Mouse (Mus musculus): ENCODE results near the gene Gstm6. TPM values are rescaled to one million over a fixed set of nuclear protein-coding genes. Genes with fewer than 3 reads are reported as not detected.

Gene Gstm6
- polyA plus RNA-seq, 1 experiment, result 1.8 TPM

DNA sequence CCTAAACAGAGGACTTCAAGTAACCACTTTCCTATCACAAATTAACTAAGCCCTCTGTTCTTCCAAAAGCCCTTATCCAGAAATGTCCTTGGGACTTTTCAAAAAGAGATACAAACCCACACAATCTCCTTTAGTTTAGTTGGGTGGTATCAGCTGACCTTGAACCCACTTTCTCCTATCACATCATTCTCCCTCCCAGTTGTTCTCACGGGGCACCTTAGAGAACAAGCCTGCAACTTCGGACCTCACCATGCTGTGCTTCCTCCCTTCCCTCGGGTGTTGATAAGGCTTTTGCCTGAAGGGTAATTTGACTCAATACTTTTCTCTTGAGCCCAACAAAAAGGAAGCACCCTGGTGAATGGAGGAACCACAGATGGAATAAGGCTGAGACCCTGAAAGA lies 7.7 kb downstream of the Gstm6 start:
- TF ChIP-seq CTCF (IDR thresholded peaks at IDR 0.05; ENCODE audit: control insufficient read depth, insufficient read depth, low read length) (no peak), POLR2A (IDR thresholded peaks at IDR 0.05; ENCODE audit: borderline replicate concordance, control insufficient read depth, low read depth, low read length) (no peak)
- H3K4me1 ChIP-seq (ENCODE audit: control insufficient read depth, insufficient read depth, low read length), result no peaks in the 10 kb centered on the region; the same call in 1 of the 2 replicates
- WGBS, result 38% methylated on average over 3 of the region's 3 CpGs
- no peak overlapping the region for H3K4me3 ChIP-seq (replicated peaks; ENCODE audit: control insufficient read depth, low read depth, low read length)
- H3K27ac ChIP-seq (ENCODE audit: control insufficient read depth, insufficient read depth, low read depth, low read length, poor library complexity), result no peak overlapping the region

GRCm38 (mm10) chr3:107935268-107935667 lies 8.3 kb downstream of the Gstm6 start:
- H3K4me3 ChIP-seq (replicated peaks; ENCODE audit: control insufficient read depth, low read depth, low read length), result no peak overlapping the region
- 77% methylated on average over 3 of the region's 3 CpGs for WGBS
- no peak overlapping the region for H3K27ac ChIP-seq (ENCODE audit: control insufficient read depth, insufficient read depth, low read depth, low read length, poor library complexity)
- TF ChIP-seq POLR2A (IDR thresholded peaks at IDR 0.05; ENCODE audit: borderline replicate concordance, control insufficient read depth, low read depth, low read length), result no peak
- TF ChIP-seq CTCF (IDR thresholded peaks at IDR 0.05; ENCODE audit: control insufficient read depth, insufficient read depth, low read length), result no peak
- no peaks in the 10 kb centered on the region; the same call in 1 of the 2 replicates for H3K4me1 ChIP-seq (ENCODE audit: control insufficient read depth, insufficient read depth, low read length)

DNA sequence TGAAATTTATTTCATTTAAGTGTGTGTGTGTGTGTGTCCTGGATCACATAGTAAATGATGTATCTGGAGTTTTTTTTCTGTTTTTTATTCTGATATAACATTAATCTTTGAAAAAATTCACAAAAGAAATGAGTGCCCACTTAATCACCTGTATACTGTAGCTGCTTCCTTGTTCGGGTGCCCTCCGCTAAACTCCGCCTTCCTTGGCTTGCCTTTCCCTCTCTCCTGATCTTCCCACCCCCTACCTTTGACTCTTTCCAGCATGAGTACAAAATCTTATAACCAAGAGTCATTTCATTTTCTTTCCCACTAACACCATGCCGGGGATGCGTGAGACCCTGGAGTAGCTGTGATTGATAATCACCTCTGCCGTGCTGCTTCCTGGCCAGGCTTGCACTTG lies 11.4 kb downstream of the Gstm6 start:
- Histone ChIP-seq H3K27ac (ENCODE audit: control insufficient read depth, insufficient read depth, low read depth, low read length, poor library complexity) (no peak overlapping the region), H3K4me1 (ENCODE audit: control insufficient read depth, insufficient read depth, low read length) (no peaks in the 10 kb centered on the region; the same call in 1 of the 2 replicates), H3K4me3 (replicated peaks; ENCODE audit: control insufficient read depth, low read depth, low read length) (no peak overlapping the region)
- no peak for TF ChIP-seq CTCF (IDR thresholded peaks at IDR 0.05; ENCODE audit: control insufficient read depth, insufficient read depth, low read length)
- no peak for TF ChIP-seq POLR2A (IDR thresholded peaks at IDR 0.05; ENCODE audit: borderline replicate concordance, control insufficient read depth, low read depth, low read length)
- 85% methylated on average over 6 of the region's 6 CpGs for WGBS

DNA sequence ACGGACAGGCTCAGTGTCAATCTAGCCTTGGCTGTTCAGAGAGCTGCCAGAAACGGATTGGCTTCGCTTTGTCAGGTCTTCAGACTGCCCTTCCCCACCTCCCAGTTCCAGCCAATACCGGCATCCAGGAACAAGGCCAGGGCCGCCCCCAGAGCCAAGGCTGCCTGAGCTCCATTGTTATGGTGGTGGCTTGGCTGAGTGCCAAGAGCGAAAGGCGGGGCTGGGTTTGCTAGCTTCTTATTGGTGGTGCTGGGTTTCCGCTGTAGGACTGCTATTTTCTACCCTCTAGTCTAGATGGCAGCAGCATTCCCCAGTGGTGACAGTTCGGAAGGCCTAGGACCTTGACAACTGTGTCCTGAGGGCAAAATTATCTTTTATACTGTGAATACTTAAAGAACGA lies 11.9 kb downstream of the Gstm6 start, which contains the start of gene Gstm7:
Gene Gstm7 (minus strand): TSS at position 148 of the 400 bp plus-strand sequence.
- 15% methylated on average over 10 of the region's 10 CpGs for WGBS
- no peak for TF ChIP-seq POLR2A (IDR thresholded peaks at IDR 0.05; ENCODE audit: borderline replicate concordance, control insufficient read depth, low read depth, low read length)
- TF ChIP-seq CTCF (IDR thresholded peaks at IDR 0.05; ENCODE audit: control insufficient read depth, insufficient read depth, low read length), result no peak; the same call in 1 of the 2 replicates
- H3K27ac ChIP-seq (ENCODE audit: control insufficient read depth, insufficient read depth, low read depth, low read length, poor library complexity), result no peak within 1 kb of the TSS
- peak within 1 kb of the TSS; percentile 49 for H3K4me3 ChIP-seq (replicated peaks; ENCODE audit: control insufficient read depth, low read depth, low read length)
- H3K4me1 ChIP-seq (ENCODE audit: control insufficient read depth, insufficient read depth, low read length), result no peaks in the 10 kb centered on the region; the same call in 1 of the 2 replicates

GRCm38 (mm10) chr3:107931134-107931533 lies 12.4 kb downstream of the Gstm6 start:
- no peak for TF ChIP-seq CTCF (IDR thresholded peaks at IDR 0.05; ENCODE audit: control insufficient read depth, insufficient read depth, low read length)
- no peak for TF ChIP-seq POLR2A (IDR thresholded peaks at IDR 0.05; ENCODE audit: borderline replicate concordance, control insufficient read depth, low read depth, low read length)
- WGBS, result 53% methylated on average over 2 of the region's 2 CpGs
- H3K4me1 ChIP-seq (ENCODE audit: control insufficient read depth, insufficient read depth, low read length), result no peaks in the 10 kb centered on the region; the same call in 1 of the 2 replicates

DNA sequence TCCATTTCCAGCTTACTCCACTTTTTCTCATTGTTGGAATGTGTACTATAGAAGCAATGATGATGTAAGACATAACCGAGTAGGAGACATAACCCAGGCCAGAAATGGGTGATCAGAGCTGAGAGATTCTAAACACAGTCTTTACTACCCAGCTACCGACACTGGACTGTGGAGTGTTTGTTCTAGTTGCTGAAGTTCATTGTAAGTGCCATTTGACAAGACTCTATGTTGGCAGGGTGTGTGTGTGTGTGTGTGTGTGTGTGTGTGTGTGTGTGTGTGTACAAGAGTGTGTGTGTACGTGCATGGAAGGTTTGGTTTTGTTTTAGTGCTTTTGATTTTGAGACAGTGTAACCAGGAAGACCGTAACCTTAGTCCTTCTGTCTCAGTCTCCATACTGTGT lies 13.8 kb downstream of the Gstm6 start:
- 78% methylated on average over 4 of the region's 4 CpGs for WGBS
- Histone ChIP-seq H3K27ac (ENCODE audit: control insufficient read depth, insufficient read depth, low read depth, low read length, poor library complexity) (no peak overlapping the region), H3K4me3 (replicated peaks; ENCODE audit: control insufficient read depth, low read depth, low read length) (no peak overlapping the region), H3K4me1 (ENCODE audit: control insufficient read depth, insufficient read depth, low read length) (no peaks in the 10 kb centered on the region; the same call in 1 of the 2 replicates)
- TF ChIP-seq POLR2A (IDR thresholded peaks at IDR 0.05; ENCODE audit: borderline replicate concordance, control insufficient read depth, low read depth, low read length) (no peak), CTCF (IDR thresholded peaks at IDR 0.05; ENCODE audit: control insufficient read depth, insufficient read depth, low read length) (no peak)

More at GRCm38 (mm10) chr3:107931134-107931533, 12.4 kb downstream of the Gstm6 start:
- no peak overlapping the region for H3K27ac ChIP-seq (ENCODE audit: control insufficient read depth, insufficient read depth, low read depth, low read length, poor library complexity)
- peak overlapping the region; percentile 49 for H3K4me3 ChIP-seq (replicated peaks; ENCODE audit: control insufficient read depth, low read depth, low read length)

GRCm38 (mm10) chr3:107929243-107929642 lies 14.3 kb downstream of the Gstm6 start:
- no peak overlapping the region for H3K27ac ChIP-seq (ENCODE audit: control insufficient read depth, insufficient read depth, low read depth, low read length, poor library complexity)
- 76% methylated on average over 4 of the region's 4 CpGs for WGBS
- no peaks in the 10 kb centered on the region; the same call in 1 of the 2 replicates for H3K4me1 ChIP-seq (ENCODE audit: control insufficient read depth, insufficient read depth, low read length)
- no peak overlapping the region for H3K4me3 ChIP-seq (replicated peaks; ENCODE audit: control insufficient read depth, low read depth, low read length)
- TF ChIP-seq POLR2A (IDR thresholded peaks at IDR 0.05; ENCODE audit: borderline replicate concordance, control insufficient read depth, low read depth, low read length) (no peak), CTCF (IDR thresholded peaks at IDR 0.05; ENCODE audit: control insufficient read depth, insufficient read depth, low read length) (no peak)

GRCm38 (mm10) chr3:107928691-107929090 lies 14.9 kb downstream of the Gstm6 start:
- no peaks in the 10 kb centered on the region; the same call in 1 of the 2 replicates for H3K4me1 ChIP-seq (ENCODE audit: control insufficient read depth, insufficient read depth, low read length)
- WGBS, result 85% methylated on average over 11 of the region's 11 CpGs
- TF ChIP-seq POLR2A (IDR thresholded peaks at IDR 0.05; ENCODE audit: borderline replicate concordance, control insufficient read depth, low read depth, low read length) (no peak), CTCF (IDR thresholded peaks at IDR 0.05; ENCODE audit: control insufficient read depth, insufficient read depth, low read length) (no peak)

DNA sequence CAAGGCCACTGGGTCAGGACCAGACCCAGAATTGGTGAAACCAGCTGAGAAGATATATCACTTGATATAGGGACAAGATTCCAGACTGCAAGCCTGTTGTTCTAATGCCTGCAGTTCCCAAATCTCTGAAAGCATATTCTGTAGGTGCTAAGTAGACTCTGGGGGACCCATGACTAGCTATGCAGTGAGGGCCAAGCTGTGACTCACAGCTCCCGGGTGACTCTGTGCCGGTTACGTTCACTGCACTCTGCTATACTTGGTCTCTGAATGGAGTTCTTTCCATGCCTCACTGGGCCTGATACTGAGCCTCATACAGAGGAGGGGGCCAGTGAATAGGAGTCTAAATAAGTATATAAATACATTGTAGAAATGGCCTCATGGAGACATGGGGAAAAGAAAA lies 15.7 kb downstream of the Gstm6 start:
- 95% methylated on average over 3 of the region's 3 CpGs for WGBS
- H3K27ac ChIP-seq (ENCODE audit: control insufficient read depth, insufficient read depth, low read depth, low read length, poor library complexity), result no peak overlapping the region

More at GRCm38 (mm10) chr3:107928691-107929090, 14.9 kb downstream of the Gstm6 start:
- H3K4me3 ChIP-seq (replicated peaks; ENCODE audit: control insufficient read depth, low read depth, low read length), result no peak overlapping the region
- no peak overlapping the region for H3K27ac ChIP-seq (ENCODE audit: control insufficient read depth, insufficient read depth, low read depth, low read length, poor library complexity)

More for the DNA sequence above, 15.7 kb downstream of the Gstm6 start:
- TF ChIP-seq POLR2A (IDR thresholded peaks at IDR 0.05; ENCODE audit: borderline replicate concordance, control insufficient read depth, low read depth, low read length), result no peak
- no peak for TF ChIP-seq CTCF (IDR thresholded peaks at IDR 0.05; ENCODE audit: control insufficient read depth, insufficient read depth, low read length)
- no peak overlapping the region for H3K4me3 ChIP-seq (replicated peaks; ENCODE audit: control insufficient read depth, low read depth, low read length)
- no peaks in the 10 kb centered on the region; the same call in 1 of the 2 replicates for H3K4me1 ChIP-seq (ENCODE audit: control insufficient read depth, insufficient read depth, low read length)
